Mouse (Mus musculus): ENCODE results near the gene Krt81.

- no peak for TF ChIP-seq CTCF (IDR thresholded peaks at IDR 0.05; ENCODE audit: low read depth)
- no peak for TF ChIP-seq EP300 (IDR thresholded peaks at IDR 0.05; ENCODE audit: low read depth)
These were observed 25.0 kb downstream of the Krt81 start, which contains the start of gene Krt87 for GRCm38 (mm10) chr15:101438555-101438954.

Data from liver, postnatal 0 days (tissue).